Mouse (Mus musculus): ENCODE results near the gene Ackr3. TPM values are rescaled to one million over a fixed set of nuclear protein-coding genes. Genes with fewer than 3 reads are reported as not detected.

Ackr3 gene
- polyA plus RNA-seq, 1 experiment = 10.8 TPM

GRCm38 (mm10) chr1:90162379-90162857 is 41.4 kb upstream of the Ackr3 start:
- H3K79me2 ChIP-seq (ENCODE audit: control insufficient read depth, insufficient read depth) = no peaks in the 10 kb centered on the region
- no peaks in the 10 kb centered on the region for H3K27me3 ChIP-seq (ENCODE audit: control insufficient read depth, insufficient read depth, insufficient read length)
- H3K4me2 ChIP-seq (ENCODE audit: low read depth) = peak overlapping the region; percentile 68
- H3K4me3 ChIP-seq = no peak overlapping the region
- H3K36me3 ChIP-seq (ENCODE audit: control insufficient read depth, insufficient read depth) = no peaks in the 10 kb centered on the region
- TF ChIP-seq POLR2A (IDR thresholded peaks at IDR 0.05; ENCODE audit: insufficient read length, low read depth) = no peak
- TF ChIP-seq MYOD1 (IDR thresholded peaks at IDR 0.05; ENCODE audit: control insufficient read depth in 1 of 3, insufficient read length in 2 of 3, low read depth in 2 of 3) = peak; percentile 95 to 99 (median 98)
- TF ChIP-seq USF1 (IDR thresholded peaks at IDR 0.05; ENCODE audit: low read depth) = peak; percentile 34
- peak in 2 of 3 experiments; percentile 66 to 87 for TF ChIP-seq MYOG (IDR thresholded peaks at IDR 0.05; ENCODE audit: control insufficient read depth in 1 of 3, insufficient read depth in 1 of 3, insufficient read length in 2 of 3, low read depth in 2 of 3)
- peak; percentile 63; the same call in 1 of the 2 replicates for TF ChIP-seq CEBPB (IDR thresholded peaks at IDR 0.05; ENCODE audit: insufficient read depth, poor library complexity, severe bottlenecking)
- TF ChIP-seq REST (IDR thresholded peaks at IDR 0.05; ENCODE audit: insufficient read depth, insufficient read length) = no peak
- no peak for TF ChIP-seq E2F4 (IDR thresholded peaks at IDR 0.05; ENCODE audit: insufficient read depth)
- no peak for TF ChIP-seq SRF (IDR thresholded peaks at IDR 0.05; ENCODE audit: control insufficient read depth, insufficient read length, low read depth)
- TF ChIP-seq TCF12 (IDR thresholded peaks at IDR 0.05; ENCODE audit: insufficient read depth, poor library complexity, severe bottlenecking) = peak; percentile 95
- peak; percentile 4 for TF ChIP-seq MAX (IDR thresholded peaks at IDR 0.05; ENCODE audit: low read depth)
- no peak for TF ChIP-seq POLR2AphosphoS2 (IDR thresholded peaks at IDR 0.05; ENCODE audit: insufficient read length, low read depth)
- TF ChIP-seq TCF3 (IDR thresholded peaks at IDR 0.05; ENCODE audit: insufficient read length, low read depth) = peak; percentile 79
- H3ac ChIP-seq (ENCODE audit: control insufficient read depth, insufficient read length) = no peak overlapping the region

- TF ChIP-seq MYOG (IDR thresholded peaks at IDR 0.05; ENCODE audit: control insufficient read depth in 1 of 3, insufficient read depth in 1 of 3, insufficient read length in 2 of 3, low read depth in 2 of 3) (peak in 2 of 3 experiments; percentile 68 to 69), REST (IDR thresholded peaks at IDR 0.05; ENCODE audit: insufficient read depth, insufficient read length) (no peak), MYOD1 (IDR thresholded peaks at IDR 0.05; ENCODE audit: control insufficient read depth in 1 of 3, insufficient read length in 2 of 3, low read depth in 2 of 3) (peak in 2 of 3 experiments; percentile 58 to 70), TCF12 (IDR thresholded peaks at IDR 0.05; ENCODE audit: insufficient read depth, poor library complexity, severe bottlenecking) (peak; percentile 24), TCF3 (IDR thresholded peaks at IDR 0.05; ENCODE audit: insufficient read length, low read depth) (peak; percentile 23), USF1 (IDR thresholded peaks at IDR 0.05; ENCODE audit: low read depth) (peak; percentile 42)
- no peaks in the 10 kb centered on the region for H3K27me3 ChIP-seq (ENCODE audit: control insufficient read depth, insufficient read depth, insufficient read length)
These were observed 40.6 kb upstream of the Ackr3 start for GRCm38 (mm10) chr1:90163161-90163560.

GRCm38 (mm10) chr1:90164319-90164718 is 39.5 kb upstream of the Ackr3 start:
- no peak overlapping the region for H3K4me3 ChIP-seq
- H3K27me3 ChIP-seq (ENCODE audit: control insufficient read depth, insufficient read depth, insufficient read length) = no peaks in the 10 kb centered on the region
- no peak overlapping the region for H3ac ChIP-seq (ENCODE audit: control insufficient read depth, insufficient read length)
- peak; percentile 42 to 86 (median 78) for TF ChIP-seq MYOD1 (IDR thresholded peaks at IDR 0.05; ENCODE audit: control insufficient read depth in 1 of 3, insufficient read length in 2 of 3, low read depth in 2 of 3)
- no peak for TF ChIP-seq REST (IDR thresholded peaks at IDR 0.05; ENCODE audit: insufficient read depth, insufficient read length)
- no peak for TF ChIP-seq SRF (IDR thresholded peaks at IDR 0.05; ENCODE audit: control insufficient read depth, insufficient read length, low read depth)
- peak; percentile 52 to 95 (median 58) for TF ChIP-seq MYOG (IDR thresholded peaks at IDR 0.05; ENCODE audit: control insufficient read depth in 1 of 3, insufficient read depth in 1 of 3, insufficient read length in 2 of 3, low read depth in 2 of 3)
- TF ChIP-seq MAX (IDR thresholded peaks at IDR 0.05; ENCODE audit: low read depth) = no peak
- TF ChIP-seq CEBPB (IDR thresholded peaks at IDR 0.05; ENCODE audit: insufficient read depth, poor library complexity, severe bottlenecking) = 0 out of 2 replicates have a peak, but pooled peaks have one; percentile 14
- no peak for TF ChIP-seq E2F4 (IDR thresholded peaks at IDR 0.05; ENCODE audit: insufficient read depth)
- TF ChIP-seq POLR2A (IDR thresholded peaks at IDR 0.05; ENCODE audit: insufficient read length, low read depth) = no peak
- TF ChIP-seq TCF12 (IDR thresholded peaks at IDR 0.05; ENCODE audit: insufficient read depth, poor library complexity, severe bottlenecking) = peak; percentile 92
- TF ChIP-seq TCF3 (IDR thresholded peaks at IDR 0.05; ENCODE audit: insufficient read length, low read depth) = peak; percentile 63
- peak overlapping the region; percentile 68 for H3K4me2 ChIP-seq (ENCODE audit: low read depth)
- no peaks in the 10 kb centered on the region for H3K36me3 ChIP-seq (ENCODE audit: control insufficient read depth, insufficient read depth)
- H3K79me2 ChIP-seq (ENCODE audit: control insufficient read depth, insufficient read depth) = no peaks in the 10 kb centered on the region

More at GRCm38 (mm10) chr1:90163161-90163560, 40.6 kb upstream of the Ackr3 start:
- Histone ChIP-seq H3K36me3 (ENCODE audit: control insufficient read depth, insufficient read depth) (no peaks in the 10 kb centered on the region), H3K79me2 (ENCODE audit: control insufficient read depth, insufficient read depth) (no peaks in the 10 kb centered on the region), H3ac (ENCODE audit: control insufficient read depth, insufficient read length) (no peak overlapping the region), H3K4me2 (ENCODE audit: low read depth) (peak overlapping the region; percentile 68), H3K4me3 (no peak overlapping the region)

GRCm38 (mm10) chr1:90174338-90174737 is 29.4 kb upstream of the Ackr3 start:
- no peaks in the 10 kb centered on the region for H3K36me3 ChIP-seq (ENCODE audit: control insufficient read depth, insufficient read depth)
- no peaks in the 10 kb centered on the region for H3K27me3 ChIP-seq (ENCODE audit: control insufficient read depth, insufficient read depth, insufficient read length)
- TF ChIP-seq MAX (IDR thresholded peaks at IDR 0.05; ENCODE audit: low read depth) (no peak), USF1 (IDR thresholded peaks at IDR 0.05; ENCODE audit: low read depth) (no peak), MYOD1 (IDR thresholded peaks at IDR 0.05; ENCODE audit: control insufficient read depth in 1 of 3, insufficient read length in 2 of 3, low read depth in 2 of 3) (no peak), POLR2A (IDR thresholded peaks at IDR 0.05; ENCODE audit: insufficient read length, low read depth) (no peak), REST (IDR thresholded peaks at IDR 0.05; ENCODE audit: insufficient read depth, insufficient read length) (no peak)
- no peak overlapping the region for H3ac ChIP-seq (ENCODE audit: control insufficient read depth, insufficient read length)
- no peak overlapping the region for H3K4me3 ChIP-seq
- H3K79me2 ChIP-seq (ENCODE audit: control insufficient read depth, insufficient read depth) = no peaks in the 10 kb centered on the region
- no peak overlapping the region for H3K4me2 ChIP-seq (ENCODE audit: low read depth)

- Histone ChIP-seq H3K27me3 (ENCODE audit: control insufficient read depth, insufficient read depth, insufficient read length) (no peaks in the 10 kb centered on the region), H3K4me2 (ENCODE audit: low read depth) (no peak overlapping the region), H3K79me2 (ENCODE audit: control insufficient read depth, insufficient read depth) (no peaks in the 10 kb centered on the region), H3K4me3 (no peak overlapping the region), H3ac (ENCODE audit: control insufficient read depth, insufficient read length) (no peak overlapping the region), H3K36me3 (ENCODE audit: control insufficient read depth, insufficient read depth) (no peaks in the 10 kb centered on the region)
- TF ChIP-seq POLR2AphosphoS2 (IDR thresholded peaks at IDR 0.05; ENCODE audit: insufficient read length, low read depth) (no peak), POLR2A (IDR thresholded peaks at IDR 0.05; ENCODE audit: insufficient read length, low read depth) (no peak), TCF3 (IDR thresholded peaks at IDR 0.05; ENCODE audit: insufficient read length, low read depth) (no peak), MYOG (IDR thresholded peaks at IDR 0.05; ENCODE audit: control insufficient read depth in 1 of 3, insufficient read depth in 1 of 3, insufficient read length in 2 of 3, low read depth in 2 of 3) (no peak)
These were observed 27.6 kb upstream of the Ackr3 start for GRCm38 (mm10) chr1:90176223-90176622.

Data from myocyte (in vitro differentiated cells).